Mouse (Mus musculus) heart, postnatal 0 days (tissue): ENCODE data around the gene Bcl3.

Experiments
- CTCF ChIP-seq: IDR thresholded peaks from 2 replicates; pipeline ENCODE4 v1.5.1; 2016; ENCODE audit warnings: antibody characterized with exemption, control low read depth, low read depth
- EP300 ChIP-seq: IDR thresholded peaks from 2 replicates; pipeline ENCODE4 v1.6.1; 2016; ENCODE audit warnings: antibody characterized with exemption, low read depth

DNA sequence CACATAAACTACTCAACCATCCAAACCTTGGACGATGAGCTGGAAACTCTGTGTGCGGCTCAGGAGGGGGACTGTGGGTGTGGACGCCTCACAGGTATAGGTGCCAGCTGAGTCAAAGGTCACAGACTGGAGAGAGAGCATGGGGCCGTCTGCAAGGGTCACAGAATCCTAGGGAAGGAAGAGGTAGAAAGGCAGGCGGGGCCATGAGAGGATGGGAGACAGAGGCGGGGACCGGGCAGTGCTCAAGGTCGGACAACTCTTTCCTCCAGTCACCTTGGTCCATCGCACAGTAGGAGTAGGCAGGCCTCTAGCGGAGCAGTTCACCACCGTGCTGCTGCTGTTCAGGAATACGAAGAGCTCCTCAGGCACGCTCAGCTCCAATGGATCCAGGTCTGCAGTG, 62.5 kb downstream of the Bcl3 start:
- TF ChIP-seq CTCF: no peak
- TF ChIP-seq EP300: no peak
